Mouse (Mus musculus) bone marrow, adult 2 months (tissue): ENCODE results near the gene Acat3.
"Not testable (repeated sequence)": the region's sequence is repeated elsewhere in the genome, so short reads cannot be mapped to it uniquely, and the experiment has no call there.

Source experiments
- CTCF ChIP-seq: fragments of 200-500 bp; IDR thresholded peaks from 2 replicates; pipeline ENCODE4 v1.5.1; 2011; ENCODE audit warnings: low read length, control low read depth; ENCODE audit not compliant: control insufficient read depth, insufficient read depth
- POLR2A ChIP-seq: fragments of 200-500 bp; IDR thresholded peaks from 2 replicates; pipeline ENCODE4 v1.6.1; 2011; ENCODE audit warnings: low read depth, mild to moderate bottlenecking, control low read depth, low read length, borderline replicate concordance; ENCODE audit not compliant: control insufficient read depth

DNA sequence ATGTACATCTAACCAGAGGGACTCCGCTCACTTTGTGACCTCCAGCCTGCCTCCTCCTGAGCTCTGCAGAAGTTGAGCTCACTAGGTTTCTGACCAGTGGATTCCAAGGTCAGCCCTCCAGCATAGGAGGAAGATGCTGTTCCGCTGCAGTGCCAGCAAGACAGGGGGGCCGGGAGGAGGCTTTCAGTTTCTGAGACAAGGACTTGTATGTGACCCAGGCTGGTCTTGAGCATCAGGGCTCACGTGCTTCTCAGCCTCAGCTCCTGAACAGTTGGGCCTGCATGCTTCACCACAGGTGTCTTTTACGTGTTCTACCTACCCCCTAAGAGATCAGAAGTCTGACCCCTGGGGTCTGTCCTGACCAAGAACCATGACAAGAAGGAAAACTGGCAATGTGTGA lies 8.8 kb downstream of the Acat3 start:
- not testable (repeated sequence) for TF ChIP-seq CTCF, POLR2A
